Mouse (Mus musculus): ENCODE measurements around the gene Socs7. TPM values are rescaled to one million over a fixed set of nuclear protein-coding genes. Genes with fewer than 3 reads are reported as not detected.
A peak's percentile ranks its signal among the peaks of the same experiment; 100 is the strongest.

Socs7 gene
- total RNA-seq, 2 experiments from 2014 or later: 33.7 to 34.8 TPM

GRCm38 (mm10) chr11:97343175-97343574 lies 19.2 kb upstream of the Socs7 start:
- no peak for DNase-seq

GRCm38 (mm10) chr11:97343619-97344018 lies 18.7 kb upstream of the Socs7 start:
- DNase-seq: peak; percentile 43

- no peak for DNase-seq
Measured at GRCm38 (mm10) chr11:97345446-97345845, 16.9 kb upstream of the Socs7 start.

- peak; percentile 47 for DNase-seq
Measured at GRCm38 (mm10) chr11:97346383-97346782, 16.0 kb upstream of the Socs7 start.

- no peak for DNase-seq
Measured at GRCm38 (mm10) chr11:97347291-97347690, 15.1 kb upstream of the Socs7 start.

- peak; percentile 72 for DNase-seq
Measured at GRCm38 (mm10) chr11:97350035-97350434, 12.3 kb upstream of the Socs7 start.

- no peak for DNase-seq
Measured at GRCm38 (mm10) chr11:97352027-97352684, 10.2 kb upstream of the Socs7 start, which contains the start of gene Gpr179. TSS of gene Gpr179 (minus strand) at chr11:97352077.

GRCm38 (mm10) chr11:97352935-97353597 lies 9.3 kb upstream of the Socs7 start:
- no peak for DNase-seq

GRCm38 (mm10) chr11:97354646-97355045 lies 7.7 kb upstream of the Socs7 start:
- DNase-seq: no peak

- no peak for DNase-seq
Measured at GRCm38 (mm10) chr11:97355247-97355646, 7.1 kb upstream of the Socs7 start.

GRCm38 (mm10) chr11:97357663-97358062 lies 4.7 kb upstream of the Socs7 start:
- peak; percentile 77 for DNase-seq

GRCm38 (mm10) chr11:97362649-97362942 lies 245 bp downstream of the Socs7 start:
- no peak for DNase-seq

- peak; percentile 60 for DNase-seq
Measured at GRCm38 (mm10) chr11:97362943-97363643, 742 bp downstream of the Socs7 start.

- DNase-seq: no peak
Measured at GRCm38 (mm10) chr11:97363644-97363995, 1.3 kb downstream of the Socs7 start.

- DNase-seq: no peak
Measured at GRCm38 (mm10) chr11:97365556-97365955, 3.2 kb downstream of the Socs7 start.

GRCm38 (mm10) chr11:97368501-97368900 lies 6.2 kb downstream of the Socs7 start:
- no peak for DNase-seq

- no peak for DNase-seq
Measured at GRCm38 (mm10) chr11:97370329-97371091, 8.2 kb downstream of the Socs7 start.

GRCm38 (mm10) chr11:97372159-97372864 lies 10.0 kb downstream of the Socs7 start:
- DNase-seq: no peak

- DNase-seq: no peak
Measured at GRCm38 (mm10) chr11:97373402-97373801, 11.1 kb downstream of the Socs7 start.

GRCm38 (mm10) chr11:97380036-97380435 lies 17.7 kb downstream of the Socs7 start:
- no peak for DNase-seq

- DNase-seq: no peak
Measured at GRCm38 (mm10) chr11:97383017-97383416, 20.7 kb downstream of the Socs7 start.

- DNase-seq: no peak
Measured at GRCm38 (mm10) chr11:97383764-97384163, 21.4 kb downstream of the Socs7 start.

Measured in gastrocnemius, postnatal 10 days (tissue).